Mouse (Mus musculus) kidney, embryonic 14.5 days (tissue): ENCODE results near the gene Hamp. TPM values are rescaled to one million over a fixed set of nuclear protein-coding genes. Genes with fewer than 3 reads are reported as not detected.
A peak's percentile ranks its signal among the peaks of the same experiment; 100 is the strongest.

ENCODE experiments used
- ATAC-seq: fragments of 200-750 bp; cut with Nextera tagmentation; 2 replicates; pipeline ENCODE4 v1.8.0; 2017; ENCODE audit warnings: moderate number of reproducible peaks, mild to moderate bottlenecking, moderate TSS enrichment, moderate library complexity; ENCODE audit not compliant: low FRiP score, low TSS enrichment
- H3K27ac ChIP-seq: fragments of 300-500 bp; sonication (generic); 2 replicates; pipeline ENCODE4 v1.5.1; 2014; ENCODE audit warnings: low read depth, mild to moderate bottlenecking, low read length, moderate library complexity, mixed read lengths
- H3K27me3 ChIP-seq: fragments of 300-500 bp; sonication (generic); 2 replicates; pipeline ENCODE4 v1.6.1; 2014; ENCODE audit warnings: mild to moderate bottlenecking, low read length; ENCODE audit not compliant: control insufficient read depth, insufficient read depth
- H3K36me3 ChIP-seq: fragments of 300-500 bp; sonication (generic); 2 replicates; pipeline ENCODE4 v1.6.1; 2014; ENCODE audit warnings: low read length, mixed read lengths; ENCODE audit not compliant: control insufficient read depth, insufficient read depth
- H3K4me1 ChIP-seq: fragments of 300-500 bp; sonication (generic); 2 replicates; pipeline ENCODE4 v1.6.1; 2014; ENCODE audit warnings: low read length, mixed read lengths; ENCODE audit not compliant: control insufficient read depth, insufficient read depth
- H3K4me2 ChIP-seq: fragments of 300-500 bp; sonication (generic); replicated peaks from 2 replicates; pipeline ENCODE4 v1.6.1; 2014; ENCODE audit warnings: low read depth, mild to moderate bottlenecking, low read length
- H3K4me3 ChIP-seq: fragments of 300-500 bp; sonication (generic); 2 replicates; pipeline ENCODE4 v1.5.1; 2014; ENCODE audit warnings: mild to moderate bottlenecking, low read length
- H3K9ac ChIP-seq: fragments of 300-500 bp; sonication (generic); 2 replicates; pipeline ENCODE4 v1.6.1; 2014; ENCODE audit warnings: low read depth, mild to moderate bottlenecking, low read length, moderate library complexity
- H3K9me3 ChIP-seq: fragments of 300-500 bp; sonication (generic); 2 replicates; pipeline ENCODE4 v1.6.1; 2016; ENCODE audit warnings: low read length; ENCODE audit not compliant: control insufficient read depth
- WGBS: fragments of 180-500 bp; shearing (Covaris S2); extraction: QIAGEN DNeasy Blood & Tissue Kit; methylation state at CpG from one replicate; pipeline ENCODE4 v1.1.7; 2014; 5-methylcytosine and 5-hydroxymethylcytosine counted together
- polyA plus RNA-seq: library from polyadenylated mRNA; unstranded; fragments of >200 nt; fragmentation: Nextera tagmentation; extraction: Ambion mirVana; gene quantifications from 2 replicates; pipeline ENCODE4 v1.2.1, GENCODE M21; 2014

Hamp gene
- polyA plus RNA-seq, 1 experiment from 2014 or later: not detected

- Histone ChIP-seq H3K4me3 (peak overlapping the region; percentile 59; the same call in 1 of the 2 replicates), H3K27me3 (peaks cover 10% of the 10 kb centered on the region), H3K9ac (no peak overlapping the region; the same call in 1 of the 2 replicates), H3K4me2 (peak overlapping the region; percentile 49), H3K9me3 (no peaks in the 10 kb centered on the region), H3K4me1 (no peaks in the 10 kb centered on the region; the same call in 1 of the 2 replicates), H3K36me3 (peaks cover 13% of the 10 kb centered on the region), H3K27ac (no peak overlapping the region)
- WGBS: 83% methylated on average over 15 of the region's 15 CpGs
- ATAC-seq: no peak
These were observed 28.1 kb upstream of the Hamp start for GRCm38 (mm10) chr7:30971901-30972300.

- Histone ChIP-seq H3K27ac (no peak overlapping the region), H3K27me3 (peaks cover 10% of the 10 kb centered on the region), H3K36me3 (peaks cover 13% of the 10 kb centered on the region), H3K9me3 (no peaks in the 10 kb centered on the region), H3K4me2 (no peak overlapping the region), H3K4me3 (no peak overlapping the region), H3K4me1 (no peaks in the 10 kb centered on the region; the same call in 1 of the 2 replicates), H3K9ac (no peak overlapping the region)
- WGBS: 95% methylated on average over 4 of the region's 4 CpGs
- no peak for ATAC-seq
These were observed 25.3 kb upstream of the Hamp start for GRCm38 (mm10) chr7:30969174-30969573.

DNA sequence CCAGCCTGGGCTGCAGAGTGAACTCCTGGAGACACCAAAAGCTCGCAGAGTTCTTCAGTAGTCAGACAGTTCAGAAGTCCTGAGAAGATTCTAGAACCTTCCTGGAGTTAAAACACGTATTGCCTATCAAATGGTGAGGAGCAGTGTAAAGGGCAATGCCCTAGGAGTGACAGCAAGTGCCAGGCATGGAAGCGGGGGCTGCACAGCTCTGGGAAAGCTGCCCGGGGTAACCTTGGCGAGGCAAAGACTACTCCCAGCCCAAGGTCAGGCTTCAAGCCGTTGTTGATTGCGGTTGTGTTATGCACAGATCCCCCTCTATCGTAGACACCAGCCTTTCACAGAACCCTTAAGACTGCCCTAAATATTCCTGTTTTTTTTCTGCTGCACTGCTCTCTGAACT is 24.8 kb upstream of the Hamp start:
- Histone ChIP-seq H3K36me3 (peaks cover 13% of the 10 kb centered on the region), H3K4me1 (no peaks in the 10 kb centered on the region; the same call in 1 of the 2 replicates), H3K27ac (no peak overlapping the region), H3K4me3 (no peak overlapping the region), H3K4me2 (no peak overlapping the region), H3K9ac (no peak overlapping the region), H3K9me3 (no peaks in the 10 kb centered on the region), H3K27me3 (peaks cover 9% of the 10 kb centered on the region)
- WGBS: 88% methylated on average over 8 of the region's 8 CpGs
- no peak for ATAC-seq

DNA sequence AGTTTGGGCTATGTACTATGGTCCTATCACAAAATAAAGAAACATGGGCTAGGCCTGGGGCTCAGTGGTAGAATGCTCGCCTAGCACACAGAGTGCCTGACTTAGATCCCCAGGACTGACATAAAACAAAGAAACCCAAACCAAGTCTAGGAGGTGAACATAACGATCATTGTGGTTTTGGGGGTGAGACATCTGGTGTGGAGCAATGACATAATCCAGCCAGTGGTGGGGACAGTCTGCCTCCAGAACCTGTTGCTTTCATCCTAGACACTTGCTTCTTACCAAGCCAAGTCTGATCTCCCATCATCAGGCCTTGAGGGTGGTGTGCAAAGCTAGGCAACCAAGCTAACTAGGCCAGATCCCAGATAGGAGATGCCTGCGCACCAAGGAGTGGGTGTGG is 22.8 kb upstream of the Hamp start:
- Histone ChIP-seq H3K27ac (no peak overlapping the region), H3K9me3 (no peaks in the 10 kb centered on the region), H3K4me2 (no peak overlapping the region), H3K36me3 (peaks cover 15% of the 10 kb centered on the region), H3K4me3 (no peak overlapping the region), H3K27me3 (no peaks in the 10 kb centered on the region), H3K4me1 (no peaks in the 10 kb centered on the region), H3K9ac (no peak overlapping the region)
- 88% methylated on average over 3 of the region's 3 CpGs for WGBS
- ATAC-seq: no peak

GRCm38 (mm10) chr7:30965677-30966076 is 21.8 kb upstream of the Hamp start:
- Histone ChIP-seq H3K27me3 (no peaks in the 10 kb centered on the region), H3K27ac (no peak overlapping the region), H3K9ac (no peak overlapping the region), H3K4me2 (no peak overlapping the region), H3K9me3 (no peaks in the 10 kb centered on the region), H3K4me1 (no peaks in the 10 kb centered on the region), H3K4me3 (no peak overlapping the region), H3K36me3 (peaks cover 18% of the 10 kb centered on the region)
- ATAC-seq: no peak
- 81% methylated on average over 14 of the region's 14 CpGs for WGBS

DNA sequence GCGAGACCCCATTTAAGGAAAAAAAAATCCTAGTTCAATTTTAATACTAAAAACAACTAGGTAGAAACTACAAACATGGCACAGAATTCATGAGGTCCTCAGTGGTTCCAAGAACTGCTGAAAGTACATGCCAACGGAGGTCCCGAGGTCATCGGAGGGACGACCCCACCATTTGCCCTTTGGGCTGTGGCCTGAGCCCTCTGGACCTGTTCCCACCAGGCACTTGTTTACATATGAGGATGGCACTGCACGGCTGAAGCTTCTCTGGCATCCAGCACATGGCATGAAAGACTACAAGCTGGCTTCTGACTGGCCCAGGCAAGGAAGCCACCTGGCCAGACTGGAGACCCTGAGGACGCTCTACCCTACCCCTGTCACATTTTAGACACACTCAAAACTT is 20.5 kb upstream of the Hamp start:
- H3K9me3 ChIP-seq: no peaks in the 10 kb centered on the region
- 85% methylated on average over 7 of the region's 7 CpGs for WGBS

DNA sequence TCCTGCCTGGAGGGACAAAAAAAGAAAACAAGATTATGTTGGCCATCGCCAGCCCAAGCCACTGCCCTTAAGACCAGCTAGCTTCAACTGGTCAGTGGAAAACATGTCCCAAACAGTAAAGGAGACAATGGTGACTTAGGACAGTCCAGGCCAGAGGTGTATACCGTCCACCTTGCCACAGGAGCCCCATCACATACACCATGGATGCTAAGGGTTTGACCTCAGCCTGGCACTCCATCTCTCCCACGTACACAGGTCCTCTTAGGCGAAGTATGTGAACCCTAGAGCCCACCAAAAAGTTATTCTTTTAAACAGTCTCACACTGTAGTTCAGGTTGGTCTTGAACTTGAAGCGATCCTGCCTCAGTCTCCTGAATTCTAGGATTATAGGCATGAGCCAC is 19.0 kb upstream of the Hamp start:
- Histone ChIP-seq H3K9ac (no peak overlapping the region), H3K9me3 (no peaks in the 10 kb centered on the region), H3K4me3 (no peak overlapping the region), H3K4me1 (0 out of 2 replicates have a peak, but pooled peaks cover 5% of the 10 kb centered on the region), H3K27ac (no peak overlapping the region), H3K27me3 (no peaks in the 10 kb centered on the region), H3K4me2 (no peak overlapping the region), H3K36me3 (peaks cover 18% of the 10 kb centered on the region)
- no peak for ATAC-seq
- WGBS: 88% methylated on average over 5 of the region's 5 CpGs

More for the DNA sequence above, 20.5 kb upstream of the Hamp start:
- H3K4me3 ChIP-seq: no peak overlapping the region
- no peaks in the 10 kb centered on the region for H3K4me1 ChIP-seq
- H3K9ac ChIP-seq: no peak overlapping the region
- H3K27ac ChIP-seq: no peak overlapping the region
- ATAC-seq: no peak
- H3K36me3 ChIP-seq: peaks cover 15% of the 10 kb centered on the region
- no peaks in the 10 kb centered on the region for H3K27me3 ChIP-seq
- no peak overlapping the region for H3K4me2 ChIP-seq

DNA sequence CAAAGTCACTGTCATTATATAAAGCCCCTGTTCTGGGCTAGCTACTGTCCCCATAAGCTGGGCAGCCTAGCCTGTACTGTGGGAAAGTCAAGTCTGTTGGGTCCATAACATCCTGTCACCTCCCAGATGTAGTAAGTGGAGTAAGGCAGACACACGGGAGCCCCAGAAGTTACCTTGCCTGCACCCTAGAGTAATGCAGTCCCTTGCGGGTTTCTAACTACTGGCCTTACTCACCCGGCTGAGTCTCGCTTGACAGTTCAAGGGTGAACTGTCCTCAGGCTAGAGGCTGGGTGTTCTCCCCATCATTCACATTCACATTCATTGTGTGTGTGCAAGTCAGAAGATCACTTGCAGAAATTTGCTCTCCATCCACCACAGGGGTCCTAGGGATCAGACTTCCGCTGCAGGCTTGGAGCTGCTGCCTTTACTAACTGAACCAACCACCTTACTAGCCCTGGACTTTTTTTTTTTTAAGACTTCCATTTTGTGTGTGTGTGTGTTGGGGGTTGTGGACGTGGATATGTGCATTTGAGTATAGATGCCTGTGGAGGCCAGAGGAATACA is 16.0 kb upstream of the Hamp start:
- WGBS: 88% methylated on average over 6 of the region's 6 CpGs
- ATAC-seq: no peak
- Histone ChIP-seq H3K4me3 (no peak overlapping the region), H3K9me3 (no peaks in the 10 kb centered on the region), H3K9ac (no peak overlapping the region), H3K4me1 (peaks cover 11% of the 10 kb centered on the region; the same call in 1 of the 2 replicates), H3K27me3 (no peaks in the 10 kb centered on the region), H3K27ac (no peak overlapping the region), H3K4me2 (no peak overlapping the region), H3K36me3 (peaks cover 23% of the 10 kb centered on the region)

GRCm38 (mm10) chr7:30958866-30959487 is 15.1 kb upstream of the Hamp start:
- H3K4me1 ChIP-seq: peaks cover 11% of the 10 kb centered on the region; the same call in 1 of the 2 replicates
- no peaks in the 10 kb centered on the region for H3K27me3 ChIP-seq
- 97% methylated on average over 9 of the region's 9 CpGs for WGBS
- ATAC-seq: no peak
- H3K9ac ChIP-seq: no peak overlapping the region
- no peak overlapping the region for H3K4me3 ChIP-seq
- no peaks in the 10 kb centered on the region for H3K9me3 ChIP-seq
- no peak overlapping the region for H3K27ac ChIP-seq
- peaks cover 32% of the 10 kb centered on the region for H3K36me3 ChIP-seq
- H3K4me2 ChIP-seq: no peak overlapping the region
